In genomic region chr7:73584009-73584995, GRCm38 (mm10) we compare ENCODE assay signal across 7 mouse cellular contexts. TPM values are rescaled to one million over a fixed set of nuclear protein-coding genes. Genes with fewer than 3 reads are reported as not detected.
DNase-seq lines count a peak whose midpoint lies in the region; ATAC-seq and TF ChIP-seq lines count a peak whose summit lies in the region.

No protein-coding gene starts in this region.

- no peak for TF ChIP-seq CTCF in testis, adult 2 months (IDR thresholded peaks at IDR 0.05; ENCODE audit: control insufficient read depth, insufficient read depth, insufficient replicate concordance, low read depth, low read length)
- TF ChIP-seq CTCF in kidney, postnatal 0 days (IDR thresholded peaks at IDR 0.05; ENCODE audit: low read depth), result no peak

- H3K4me1 ChIP-seq in testis, adult 2 months (ENCODE audit: control insufficient read depth, insufficient read depth, low read length), result no peaks in the 10 kb centered on the region
- peaks cover 67% of the 10 kb centered on the region for H3K4me1 ChIP-seq in heart, embryonic 13.5 days
- H3K4me1 ChIP-seq in kidney, postnatal 0 days (replicated peaks; ENCODE audit: insufficient read depth, low read length), result peaks cover 31% of the 10 kb centered on the region

- no peak overlapping the region for H3K4me3 ChIP-seq in testis, adult 2 months (ENCODE audit: control insufficient read depth, low read depth, low read length)
- H3K4me3 ChIP-seq in heart, embryonic 13.5 days, result no peak overlapping the region
- no peak overlapping the region for H3K4me3 ChIP-seq in kidney, postnatal 0 days (replicated peaks; ENCODE audit: low read depth, low read length)

- H3K9me3 ChIP-seq in heart, embryonic 13.5 days, result no peaks in the 10 kb centered on the region
- no peaks in the 10 kb centered on the region for H3K9me3 ChIP-seq in kidney, postnatal 0 days (replicated peaks; ENCODE audit: low read length)

- ATAC-seq in heart, embryonic 13.5 days (ENCODE audit: extremely low read depth, insufficient number of reproducible peaks, low FRiP score, low TSS enrichment), result peak; percentile 45; the same call in 1 of the 2 replicates
- ATAC-seq in kidney, postnatal 0 days (replicated peaks; ENCODE audit: low FRiP score, low read depth), result no peak; the same call in 1 of the 2 replicates

- WGBS in heart, embryonic 13.5 days, result 18% methylated on average over 13 of the region's 13 CpGs
- 37% methylated on average over 13 of the region's 13 CpGs for WGBS in kidney, postnatal 0 days

- H3K27me3 ChIP-seq in testis, adult 2 months (ENCODE audit: control insufficient read depth, insufficient read depth, low read length), result no peaks in the 10 kb centered on the region
- no peaks in the 10 kb centered on the region for H3K27me3 ChIP-seq in heart, embryonic 13.5 days (replicated peaks)
- H3K27me3 ChIP-seq in kidney, postnatal 0 days (ENCODE audit: insufficient read depth, low read length), result no peaks in the 10 kb centered on the region

- DNase-seq in testis, postnatal 14 days (ENCODE audit: low spot score), result no peak
- peak; percentile 35 to 46 for DNase-seq in cerebellum, postnatal 36 days
- DNase-seq in kidney, postnatal 0 days (ENCODE audit: low spot score), result peak; percentile 92
- peak; percentile 82 for DNase-seq in lung, postnatal 14 days
- peak; percentile 52 for DNase-seq in right cerebral cortex, postnatal 14 days

- peak overlapping the region; percentile 51 for H3K27ac ChIP-seq in testis, adult 2 months (ENCODE audit: control insufficient read depth, insufficient read depth, low read depth, low read length)
- peak overlapping the region; percentile 99 for H3K27ac ChIP-seq in heart, embryonic 13.5 days (replicated peaks)
- H3K27ac ChIP-seq in kidney, postnatal 0 days, result peak overlapping the region; percentile 84

- no peak for TF ChIP-seq POLR2A in testis, adult 2 months (IDR thresholded peaks at IDR 0.05; ENCODE audit: control insufficient read depth, low read depth, low read length)

- H3K4me2 ChIP-seq in heart, embryonic 13.5 days, result peak overlapping the region; percentile 56
- H3K4me2 ChIP-seq in kidney, postnatal 0 days (ENCODE audit: low read length), result peak overlapping the region; percentile 34

- H3K9ac ChIP-seq in heart, embryonic 13.5 days, result peak overlapping the region; percentile 68
- H3K9ac ChIP-seq in kidney, postnatal 0 days (ENCODE audit: low read depth, low read length), result no peak overlapping the region

- no peaks in the 10 kb centered on the region for H3K36me3 ChIP-seq in testis, adult 2 months (ENCODE audit: control insufficient read depth, insufficient read depth, low read length)
- H3K36me3 ChIP-seq in heart, embryonic 13.5 days, result no peaks in the 10 kb centered on the region
- H3K36me3 ChIP-seq in kidney, postnatal 0 days (ENCODE audit: insufficient read depth, low read length), result no peaks in the 10 kb centered on the region

RNA-seq across cellular contexts. Expression of gene Chd2, which starts 42.7 kb away (rescaled TPM):
- 17.7 and 20.6 TPM in 2 replicates for polyA plus RNA-seq in testis, adult 2 months (2012; rRNA removed)
- polyA plus RNA-seq in heart, embryonic 13.5 days (2015; fragmentation: Nextera tagmentation; extraction: Ambion mirVana), result 31.3 and 34.1 TPM in 2 replicates
- polyA plus RNA-seq in kidney, postnatal 0 days (2015; fragmentation: Nextera tagmentation; extraction: Ambion mirVana), result 41.6 and 44.1 TPM in 2 replicates
